Mouse (Mus musculus): ENCODE measurements around the gene Chd5. TPM values are rescaled to one million over a fixed set of nuclear protein-coding genes. Genes with fewer than 3 reads are reported as not detected.

Gene Chd5
- polyA plus RNA-seq, 1 experiment, result 0.22 TPM

- Histone ChIP-seq H3K27me3 (ENCODE audit: control insufficient read depth, insufficient read depth, insufficient read length) (peaks cover 23% of the 10 kb centered on the region), H3K79me2 (ENCODE audit: control insufficient read depth, insufficient read depth) (no peaks in the 10 kb centered on the region), H3ac (ENCODE audit: control insufficient read depth, insufficient read length, low read depth) (no peak overlapping the region), H3K36me3 (ENCODE audit: control insufficient read depth, insufficient read depth) (no peaks in the 10 kb centered on the region), H3K79me3 (ENCODE audit: low read depth) (no peaks in the 10 kb centered on the region), H3K4me3 (ENCODE audit: insufficient read depth, poor library complexity, severe bottlenecking) (no peak overlapping the region)
- no peak for TF ChIP-seq FOSL1 (IDR thresholded peaks at IDR 0.05; ENCODE audit: insufficient read depth, low read length, poor library complexity, severe bottlenecking)
- no peak for TF ChIP-seq CEBPB (IDR thresholded peaks at IDR 0.05; ENCODE audit: low read depth)
- TF ChIP-seq CTCF (IDR thresholded peaks at IDR 0.05; ENCODE audit: control insufficient read depth, insufficient read depth, insufficient read length), result no peak
- TF ChIP-seq MYOG (IDR thresholded peaks at IDR 0.05; ENCODE audit: control insufficient read depth, extremely low read depth, insufficient read length), result no peak
- no peak for TF ChIP-seq MYOD1 (IDR thresholded peaks at IDR 0.05; ENCODE audit: control insufficient read depth, insufficient read length, low read depth)
- TF ChIP-seq MAX (IDR thresholded peaks at IDR 0.05), result no peak
- no peak for TF ChIP-seq USF1 (IDR thresholded peaks at IDR 0.05; ENCODE audit: low read depth)
Observed at GRCm38 (mm10) chr4:152312186-152312585, 26.3 kb upstream of the Chd5 start.

- TF ChIP-seq MYOG (IDR thresholded peaks at IDR 0.05; ENCODE audit: control insufficient read depth, extremely low read depth, insufficient read length) (no peak), USF1 (IDR thresholded peaks at IDR 0.05; ENCODE audit: low read depth) (no peak), MAX (IDR thresholded peaks at IDR 0.05) (no peak), MYOD1 (IDR thresholded peaks at IDR 0.05; ENCODE audit: control insufficient read depth, insufficient read length, low read depth) (no peak), CTCF (IDR thresholded peaks at IDR 0.05; ENCODE audit: control insufficient read depth, insufficient read depth, insufficient read length) (no peak), CEBPB (IDR thresholded peaks at IDR 0.05; ENCODE audit: low read depth) (no peak), FOSL1 (IDR thresholded peaks at IDR 0.05; ENCODE audit: insufficient read depth, low read length, poor library complexity, severe bottlenecking) (no peak)
- Histone ChIP-seq H3K79me2 (ENCODE audit: control insufficient read depth, insufficient read depth) (no peaks in the 10 kb centered on the region), H3ac (ENCODE audit: control insufficient read depth, insufficient read length, low read depth) (peak overlapping the region; percentile 22), H3K4me3 (ENCODE audit: insufficient read depth, poor library complexity, severe bottlenecking) (no peak overlapping the region), H3K79me3 (ENCODE audit: low read depth) (no peaks in the 10 kb centered on the region), H3K27me3 (ENCODE audit: control insufficient read depth, insufficient read depth, insufficient read length) (peaks cover 23% of the 10 kb centered on the region), H3K36me3 (ENCODE audit: control insufficient read depth, insufficient read depth) (no peaks in the 10 kb centered on the region)
Observed at GRCm38 (mm10) chr4:152313211-152313632, 25.2 kb upstream of the Chd5 start.

- no peak overlapping the region for H3ac ChIP-seq (ENCODE audit: control insufficient read depth, insufficient read length, low read depth)
- no peak overlapping the region for H3K4me3 ChIP-seq (ENCODE audit: insufficient read depth, poor library complexity, severe bottlenecking)
- H3K79me2 ChIP-seq (ENCODE audit: control insufficient read depth, insufficient read depth), result no peaks in the 10 kb centered on the region
- no peaks in the 10 kb centered on the region for H3K79me3 ChIP-seq (ENCODE audit: low read depth)
- peaks cover 23% of the 10 kb centered on the region for H3K27me3 ChIP-seq (ENCODE audit: control insufficient read depth, insufficient read depth, insufficient read length)
- H3K36me3 ChIP-seq (ENCODE audit: control insufficient read depth, insufficient read depth), result no peaks in the 10 kb centered on the region
- TF ChIP-seq MYOG (IDR thresholded peaks at IDR 0.05; ENCODE audit: control insufficient read depth, extremely low read depth, insufficient read length) (no peak), MYOD1 (IDR thresholded peaks at IDR 0.05; ENCODE audit: control insufficient read depth, insufficient read length, low read depth) (no peak), CEBPB (IDR thresholded peaks at IDR 0.05; ENCODE audit: low read depth) (no peak), USF1 (IDR thresholded peaks at IDR 0.05; ENCODE audit: low read depth) (no peak), MAX (IDR thresholded peaks at IDR 0.05) (no peak), FOSL1 (IDR thresholded peaks at IDR 0.05; ENCODE audit: insufficient read depth, low read length, poor library complexity, severe bottlenecking) (no peak), CTCF (IDR thresholded peaks at IDR 0.05; ENCODE audit: control insufficient read depth, insufficient read depth, insufficient read length) (no peak)
Observed at GRCm38 (mm10) chr4:152313934-152314333, 24.5 kb upstream of the Chd5 start.

- H3K4me3 ChIP-seq (ENCODE audit: insufficient read depth, poor library complexity, severe bottlenecking), result no peak overlapping the region
- H3K79me3 ChIP-seq (ENCODE audit: low read depth), result no peaks in the 10 kb centered on the region
- no peak for TF ChIP-seq CEBPB (IDR thresholded peaks at IDR 0.05; ENCODE audit: low read depth)
- no peaks in the 10 kb centered on the region for H3K36me3 ChIP-seq (ENCODE audit: control insufficient read depth, insufficient read depth)
- H3K79me2 ChIP-seq (ENCODE audit: control insufficient read depth, insufficient read depth), result no peaks in the 10 kb centered on the region
- peaks cover 23% of the 10 kb centered on the region for H3K27me3 ChIP-seq (ENCODE audit: control insufficient read depth, insufficient read depth, insufficient read length)
- H3ac ChIP-seq (ENCODE audit: control insufficient read depth, insufficient read length, low read depth), result no peak overlapping the region
Observed at GRCm38 (mm10) chr4:152315498-152316213, 22.8 kb upstream of the Chd5 start.

- H3K79me2 ChIP-seq (ENCODE audit: control insufficient read depth, insufficient read depth), result no peaks in the 10 kb centered on the region
- H3K79me3 ChIP-seq (ENCODE audit: low read depth), result no peaks in the 10 kb centered on the region
- TF ChIP-seq MYOG (IDR thresholded peaks at IDR 0.05; ENCODE audit: control insufficient read depth, extremely low read depth, insufficient read length), result no peak
- no peak for TF ChIP-seq CEBPB (IDR thresholded peaks at IDR 0.05; ENCODE audit: low read depth)
- no peak for TF ChIP-seq FOSL1 (IDR thresholded peaks at IDR 0.05; ENCODE audit: insufficient read depth, low read length, poor library complexity, severe bottlenecking)
- TF ChIP-seq MAX (IDR thresholded peaks at IDR 0.05), result no peak
- TF ChIP-seq MYOD1 (IDR thresholded peaks at IDR 0.05; ENCODE audit: control insufficient read depth, insufficient read length, low read depth), result no peak
- no peak for TF ChIP-seq CTCF (IDR thresholded peaks at IDR 0.05; ENCODE audit: control insufficient read depth, insufficient read depth, insufficient read length)
- TF ChIP-seq USF1 (IDR thresholded peaks at IDR 0.05; ENCODE audit: low read depth), result no peak
- H3ac ChIP-seq (ENCODE audit: control insufficient read depth, insufficient read length, low read depth), result no peak overlapping the region
- H3K27me3 ChIP-seq (ENCODE audit: control insufficient read depth, insufficient read depth, insufficient read length), result peaks cover 23% of the 10 kb centered on the region
- no peak overlapping the region for H3K4me3 ChIP-seq (ENCODE audit: insufficient read depth, poor library complexity, severe bottlenecking)
- H3K36me3 ChIP-seq (ENCODE audit: control insufficient read depth, insufficient read depth), result no peaks in the 10 kb centered on the region
Observed at GRCm38 (mm10) chr4:152317631-152318033, 20.8 kb upstream of the Chd5 start.

All from C2C12 (cell line).